Mouse (Mus musculus): ENCODE data around the gene Trib3.
"Not testable (repeated sequence)": the region's sequence is repeated elsewhere in the genome, so short reads cannot be mapped to it uniquely, and the experiment has no call there.

Gene Trib3

GRCm38 (mm10) chr2:152293179-152293726, 50.6 kb downstream of the Trib3 start:
- no peak for TF ChIP-seq POU5F1 (IDR thresholded peaks at IDR 0.05; ENCODE audit: borderline replicate concordance, low read length)
- TF ChIP-seq NANOG (IDR thresholded peaks at IDR 0.05; ENCODE audit: borderline replicate concordance, low read length), result no peak
- TF ChIP-seq CTCF (conservative IDR thresholded peaks at IDR 0.05; ENCODE audit: low read length), result no peak
- H3K4me3 ChIP-seq (replicated peaks; ENCODE audit: low read length), result peak overlapping the region; percentile 97
- no peaks in the 10 kb centered on the region for H3K27me3 ChIP-seq (ENCODE audit: insufficient read depth, low read length)
- no peaks in the 10 kb centered on the region for H3K9me3 ChIP-seq (ENCODE audit: low read length)
- H3K4me1 ChIP-seq (replicated peaks; ENCODE audit: low read depth, low read length), result peaks cover 23% of the 10 kb centered on the region
- peaks cover 24% of the 10 kb centered on the region for H3K36me3 ChIP-seq (ENCODE audit: insufficient read depth, low read length)

- Histone ChIP-seq H3K36me3 (ENCODE audit: insufficient read depth, low read length) (peaks cover 26% of the 10 kb centered on the region), H3K4me1 (replicated peaks; ENCODE audit: low read depth, low read length) (peaks cover 26% of the 10 kb centered on the region), H3K9me3 (ENCODE audit: low read length) (no peaks in the 10 kb centered on the region), H3K4me3 (replicated peaks; ENCODE audit: low read length) (no peak overlapping the region), H3K27me3 (ENCODE audit: insufficient read depth, low read length) (no peaks in the 10 kb centered on the region)
- no peak for TF ChIP-seq NANOG (IDR thresholded peaks at IDR 0.05; ENCODE audit: borderline replicate concordance, low read length)
- TF ChIP-seq CTCF (conservative IDR thresholded peaks at IDR 0.05; ENCODE audit: low read length), result no peak
These were observed 51.4 kb downstream of the Trib3 start for GRCm38 (mm10) chr2:152292475-152292874.

- peaks cover 38% of the 10 kb centered on the region for H3K36me3 ChIP-seq (ENCODE audit: insufficient read depth, low read length)
- peaks cover 16% of the 10 kb centered on the region for H3K4me1 ChIP-seq (replicated peaks; ENCODE audit: low read depth, low read length)
- H3K4me3 ChIP-seq (replicated peaks; ENCODE audit: low read length); H3K9me3 ChIP-seq (ENCODE audit: low read length); H3K27me3 ChIP-seq (ENCODE audit: insufficient read depth, low read length): not testable (repeated sequence)
These were observed 54.2 kb downstream of the Trib3 start for GRCm38 (mm10) chr2:152289623-152290022.

- Histone ChIP-seq H3K9me3 (ENCODE audit: low read length) (no peaks in the 10 kb centered on the region), H3K27me3 (ENCODE audit: insufficient read depth, low read length) (no peaks in the 10 kb centered on the region), H3K36me3 (ENCODE audit: insufficient read depth, low read length) (peaks cover 54% of the 10 kb centered on the region), H3K4me1 (replicated peaks; ENCODE audit: low read depth, low read length) (peaks cover 7% of the 10 kb centered on the region), H3K4me3 (replicated peaks; ENCODE audit: low read length) (no peak overlapping the region)
- TF ChIP-seq NANOG (IDR thresholded peaks at IDR 0.05; ENCODE audit: borderline replicate concordance, low read length) (no peak), POU5F1 (IDR thresholded peaks at IDR 0.05; ENCODE audit: borderline replicate concordance, low read length) (no peak)
These were observed 55.8 kb downstream of the Trib3 start for GRCm38 (mm10) chr2:152288046-152288445.

- Histone ChIP-seq H3K27me3 (ENCODE audit: insufficient read depth, low read length) (no peaks in the 10 kb centered on the region), H3K9me3 (ENCODE audit: low read length) (no peaks in the 10 kb centered on the region), H3K36me3 (ENCODE audit: insufficient read depth, low read length) (peaks cover 59% of the 10 kb centered on the region), H3K4me1 (replicated peaks; ENCODE audit: low read depth, low read length) (0 out of 2 replicates have a peak, but pooled peaks cover 6% of the 10 kb centered on the region), H3K4me3 (replicated peaks; ENCODE audit: low read length) (no peak overlapping the region)
- TF ChIP-seq CTCF (conservative IDR thresholded peaks at IDR 0.05; ENCODE audit: low read length), result no peak
- TF ChIP-seq POU5F1 (IDR thresholded peaks at IDR 0.05; ENCODE audit: borderline replicate concordance, low read length), result no peak
- TF ChIP-seq NANOG (IDR thresholded peaks at IDR 0.05; ENCODE audit: borderline replicate concordance, low read length), result no peak
These were observed 56.3 kb downstream of the Trib3 start for GRCm38 (mm10) chr2:152287560-152287959.
